Mouse (Mus musculus): ENCODE results near the gene Apol7e. TPM values are rescaled to one million over a fixed set of nuclear protein-coding genes. Genes with fewer than 3 reads are reported as not detected.
A peak's percentile ranks its signal among the peaks of the same experiment; 100 is the strongest.

Gene Apol7e
- polyA plus RNA-seq, 1 experiment = 0.17 TPM

DNA sequence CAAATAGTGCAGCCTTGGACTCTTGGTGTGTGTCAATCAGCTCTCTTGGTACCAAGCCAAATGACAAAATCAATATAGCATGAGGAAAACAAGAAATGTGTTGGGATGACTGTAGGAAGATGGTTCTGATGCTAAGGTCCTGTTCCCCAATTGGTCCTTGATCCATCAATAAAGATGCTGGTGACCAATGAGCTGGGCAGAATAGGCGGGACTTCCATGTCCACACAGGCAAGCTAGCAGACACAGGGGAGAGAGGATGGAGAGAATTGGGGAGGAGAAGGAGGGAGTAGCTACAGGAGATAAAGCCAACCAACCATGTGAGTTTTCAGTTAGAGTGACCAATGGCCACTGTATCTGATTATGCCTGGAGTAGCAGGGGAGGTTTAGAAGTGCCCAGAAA is 47.7 kb downstream of the Apol7e start:
- TF ChIP-seq CTCF (IDR thresholded peaks at IDR 0.05; ENCODE audit: extremely low read depth, insufficient read depth, low read length) (no peak), POLR2A (IDR thresholded peaks at IDR 0.05; ENCODE audit: extremely low read depth, insufficient read depth, low read length) (no peak)
- no peak overlapping the region for H3K27ac ChIP-seq (ENCODE audit: insufficient read depth, low read length)
- H3K4me1 ChIP-seq (ENCODE audit: control insufficient read depth, insufficient read depth, low read length) = no peaks in the 10 kb centered on the region
- no peak overlapping the region for H3K4me3 ChIP-seq (ENCODE audit: insufficient read depth, low read length)

DNA sequence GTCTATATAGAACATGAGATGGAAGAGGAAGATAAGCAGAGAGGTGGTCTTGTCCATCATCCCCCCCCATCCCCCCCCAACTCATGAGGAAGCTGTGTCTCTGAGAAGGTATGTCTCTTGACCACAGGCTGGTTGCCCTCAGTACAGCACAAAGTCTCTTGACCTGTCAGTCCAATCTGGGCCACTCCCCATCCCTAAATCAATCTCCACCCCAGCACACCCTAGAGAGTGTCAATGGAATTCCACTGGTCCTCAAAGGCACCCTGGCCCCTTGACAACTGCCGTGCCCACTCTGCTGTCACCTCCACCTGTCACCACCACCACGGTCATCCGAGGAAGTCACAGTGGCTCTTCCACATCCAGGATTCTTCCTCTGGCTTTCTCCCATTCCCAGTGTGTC is 49.8 kb downstream of the Apol7e start:
- Histone ChIP-seq H3K27ac (ENCODE audit: insufficient read depth, low read length) (no peak overlapping the region), H3K4me1 (ENCODE audit: control insufficient read depth, insufficient read depth, low read length) (no peaks in the 10 kb centered on the region), H3K4me3 (ENCODE audit: insufficient read depth, low read length) (no peak overlapping the region)
- TF ChIP-seq CTCF (IDR thresholded peaks at IDR 0.05; ENCODE audit: extremely low read depth, insufficient read depth, low read length) (no peak), POLR2A (IDR thresholded peaks at IDR 0.05; ENCODE audit: extremely low read depth, insufficient read depth, low read length) (no peak)

DNA sequence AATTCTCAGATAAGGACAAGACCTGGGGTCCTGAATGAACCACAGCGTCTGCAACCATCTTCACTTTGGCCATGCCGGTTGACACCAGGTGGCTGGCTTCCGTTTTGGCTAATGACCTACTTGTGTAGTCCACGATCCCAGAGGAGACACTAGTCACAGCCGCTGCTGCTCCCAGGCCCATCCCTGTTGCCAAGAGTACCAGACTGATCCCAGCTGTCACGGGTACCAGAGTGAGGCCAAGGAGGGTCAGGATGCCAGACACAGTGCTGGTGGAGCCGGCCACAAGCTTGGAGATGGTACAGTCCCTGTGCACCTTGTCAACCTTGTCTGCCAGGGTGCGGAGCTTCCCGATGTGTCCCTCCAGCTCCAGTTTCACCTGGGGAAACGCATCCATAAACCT is 51.1 kb downstream of the Apol7e start:
- Histone ChIP-seq H3K4me1 (ENCODE audit: control insufficient read depth, insufficient read depth, low read length) (no peaks in the 10 kb centered on the region), H3K4me3 (ENCODE audit: insufficient read depth, low read length) (no peak overlapping the region), H3K27ac (ENCODE audit: insufficient read depth, low read length) (no peak overlapping the region)
- no peak for TF ChIP-seq CTCF (IDR thresholded peaks at IDR 0.05; ENCODE audit: extremely low read depth, insufficient read depth, low read length)
- no peak for TF ChIP-seq POLR2A (IDR thresholded peaks at IDR 0.05; ENCODE audit: extremely low read depth, insufficient read depth, low read length)

DNA sequence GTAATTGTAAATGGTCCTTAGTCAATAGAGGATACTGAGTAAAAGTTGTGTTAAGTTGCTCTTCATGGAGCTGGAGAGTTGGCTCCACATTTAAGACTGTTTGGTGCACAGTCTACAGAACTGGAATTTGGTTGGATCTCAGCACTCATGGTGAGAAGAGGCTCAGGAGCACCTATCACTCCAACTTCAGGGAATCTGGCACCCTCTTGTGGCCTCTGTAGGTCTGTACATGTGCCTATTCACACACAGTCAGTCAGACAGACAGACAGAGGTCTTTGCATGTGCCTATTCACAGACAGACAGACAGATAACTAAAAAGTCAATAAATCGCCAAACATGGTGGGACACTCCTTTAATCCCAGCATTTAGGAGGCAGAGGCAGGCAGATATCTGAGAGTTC is 51.8 kb downstream of the Apol7e start:
- Histone ChIP-seq H3K4me1 (ENCODE audit: control insufficient read depth, insufficient read depth, low read length) (no peaks in the 10 kb centered on the region), H3K4me3 (ENCODE audit: insufficient read depth, low read length) (no peak overlapping the region), H3K27ac (ENCODE audit: insufficient read depth, low read length) (no peak overlapping the region)
- TF ChIP-seq CTCF (IDR thresholded peaks at IDR 0.05; ENCODE audit: extremely low read depth, insufficient read depth, low read length) = peak; percentile 77
- no peak for TF ChIP-seq POLR2A (IDR thresholded peaks at IDR 0.05; ENCODE audit: extremely low read depth, insufficient read depth, low read length)

DNA sequence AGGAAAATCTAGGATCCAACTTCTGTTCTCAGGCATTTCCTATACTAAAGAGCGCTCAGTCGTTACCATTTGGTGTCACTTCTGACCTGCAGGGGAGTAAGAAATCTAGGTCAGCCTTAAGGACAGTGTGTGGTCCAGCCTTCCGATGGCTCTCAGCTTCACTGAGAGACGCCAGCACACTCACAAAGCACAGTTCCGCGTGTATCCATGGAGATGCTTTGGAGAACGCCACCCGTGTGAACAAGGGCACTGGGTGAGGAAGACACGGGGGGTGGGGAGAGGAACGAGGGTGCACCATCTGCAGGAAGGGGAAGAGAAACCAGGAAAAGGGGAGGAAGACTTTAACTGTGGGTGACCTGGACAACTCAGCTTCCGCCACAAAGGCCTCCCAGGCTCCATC is 53.8 kb downstream of the Apol7e start:
- no peak overlapping the region for H3K27ac ChIP-seq (ENCODE audit: insufficient read depth, low read length)
- H3K4me1 ChIP-seq (ENCODE audit: control insufficient read depth, insufficient read depth, low read length) = no peaks in the 10 kb centered on the region
- H3K4me3 ChIP-seq (ENCODE audit: insufficient read depth, low read length) = no peak overlapping the region
- TF ChIP-seq POLR2A (IDR thresholded peaks at IDR 0.05; ENCODE audit: extremely low read depth, insufficient read depth, low read length) (no peak), CTCF (IDR thresholded peaks at IDR 0.05; ENCODE audit: extremely low read depth, insufficient read depth, low read length) (no peak)

DNA sequence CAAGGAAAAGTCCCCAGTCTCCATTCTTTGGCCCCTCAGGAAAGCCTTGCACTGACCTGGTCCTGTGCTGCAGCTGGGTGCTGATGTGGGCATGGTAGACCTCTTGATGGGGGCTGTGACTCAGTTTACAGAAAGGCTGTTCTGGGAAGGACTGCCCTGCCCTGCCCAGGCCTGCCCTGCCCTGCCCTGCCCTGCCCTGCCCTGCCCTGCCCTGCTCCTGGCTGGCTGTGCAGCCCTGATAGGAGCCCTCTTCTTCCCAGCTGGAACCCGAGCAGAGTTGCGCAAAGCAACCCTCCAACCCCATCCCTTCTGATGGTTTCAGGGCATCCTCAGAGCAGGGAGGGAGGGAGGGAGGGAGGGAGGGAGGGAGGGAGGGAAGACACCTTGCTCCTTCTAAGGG is 56.5 kb downstream of the Apol7e start:
- no peak overlapping the region for H3K27ac ChIP-seq (ENCODE audit: insufficient read depth, low read length)
- H3K4me3 ChIP-seq (ENCODE audit: insufficient read depth, low read length) = no peak overlapping the region
- TF ChIP-seq POLR2A (IDR thresholded peaks at IDR 0.05; ENCODE audit: extremely low read depth, insufficient read depth, low read length) (no peak), CTCF (IDR thresholded peaks at IDR 0.05; ENCODE audit: extremely low read depth, insufficient read depth, low read length) (no peak)
- H3K4me1 ChIP-seq (ENCODE audit: control insufficient read depth, insufficient read depth, low read length) = no peaks in the 10 kb centered on the region

DNA sequence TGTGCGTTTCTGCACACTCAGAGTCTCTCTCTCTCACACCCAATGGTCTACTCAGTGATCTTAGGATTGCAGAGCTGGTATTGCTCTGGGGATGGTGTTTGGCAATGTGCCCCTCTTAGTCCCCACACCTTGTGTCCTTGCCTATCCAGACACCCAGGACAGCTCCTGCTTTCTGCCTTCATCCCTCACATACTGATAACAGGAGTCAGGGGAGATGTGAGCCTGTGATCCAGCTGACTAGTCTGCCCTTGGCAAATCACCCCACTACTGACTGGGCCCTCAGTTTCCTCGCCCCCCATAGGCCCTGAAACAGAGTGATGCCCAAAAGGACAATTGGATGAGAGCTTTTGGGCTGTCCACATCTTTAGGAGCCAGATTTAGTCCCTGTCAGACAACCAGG is 57.4 kb downstream of the Apol7e start:
- Histone ChIP-seq H3K4me1 (ENCODE audit: control insufficient read depth, insufficient read depth, low read length) (no peaks in the 10 kb centered on the region), H3K4me3 (ENCODE audit: insufficient read depth, low read length) (0 out of 2 replicates have a peak overlapping the region, but pooled peaks have one; percentile 7), H3K27ac (ENCODE audit: insufficient read depth, low read length) (no peak overlapping the region)
- TF ChIP-seq CTCF (IDR thresholded peaks at IDR 0.05; ENCODE audit: extremely low read depth, insufficient read depth, low read length) = no peak
- TF ChIP-seq POLR2A (IDR thresholded peaks at IDR 0.05; ENCODE audit: extremely low read depth, insufficient read depth, low read length) = no peak

DNA sequence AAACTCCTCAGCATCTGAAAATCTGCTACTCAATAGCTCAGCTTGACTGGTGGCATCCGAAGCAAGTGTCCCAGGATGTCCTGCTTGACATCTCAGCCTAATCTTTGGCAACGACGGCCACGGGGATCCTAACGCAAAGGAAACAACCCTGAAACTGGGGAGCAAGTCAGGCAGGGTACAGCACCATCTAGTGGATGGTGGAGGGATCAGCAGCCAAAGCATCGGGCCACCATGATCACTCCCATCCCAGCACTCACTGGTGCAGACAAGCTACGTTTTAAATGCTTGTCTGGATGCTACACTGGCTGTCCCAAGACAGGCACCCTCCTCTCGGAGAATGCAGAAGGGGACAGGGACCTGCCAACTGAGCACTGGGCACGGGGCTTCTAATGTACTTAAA is 58.2 kb downstream of the Apol7e start, which contains the start of gene Apol8:
Gene Apol8 (minus strand): TSS at position 156 of the 400 bp plus-strand sequence.
- H3K27ac ChIP-seq (ENCODE audit: insufficient read depth, low read length) = no peak within 1 kb of the TSS
- H3K4me3 ChIP-seq (ENCODE audit: insufficient read depth, low read length) = peak within 1 kb of the TSS; percentile 7; the same call in 1 of the 2 replicates
- TF ChIP-seq CTCF (IDR thresholded peaks at IDR 0.05; ENCODE audit: extremely low read depth, insufficient read depth, low read length) (peak; percentile 88), POLR2A (IDR thresholded peaks at IDR 0.05; ENCODE audit: extremely low read depth, insufficient read depth, low read length) (no peak)
- H3K4me1 ChIP-seq (ENCODE audit: control insufficient read depth, insufficient read depth, low read length) = no peaks in the 10 kb centered on the region

DNA sequence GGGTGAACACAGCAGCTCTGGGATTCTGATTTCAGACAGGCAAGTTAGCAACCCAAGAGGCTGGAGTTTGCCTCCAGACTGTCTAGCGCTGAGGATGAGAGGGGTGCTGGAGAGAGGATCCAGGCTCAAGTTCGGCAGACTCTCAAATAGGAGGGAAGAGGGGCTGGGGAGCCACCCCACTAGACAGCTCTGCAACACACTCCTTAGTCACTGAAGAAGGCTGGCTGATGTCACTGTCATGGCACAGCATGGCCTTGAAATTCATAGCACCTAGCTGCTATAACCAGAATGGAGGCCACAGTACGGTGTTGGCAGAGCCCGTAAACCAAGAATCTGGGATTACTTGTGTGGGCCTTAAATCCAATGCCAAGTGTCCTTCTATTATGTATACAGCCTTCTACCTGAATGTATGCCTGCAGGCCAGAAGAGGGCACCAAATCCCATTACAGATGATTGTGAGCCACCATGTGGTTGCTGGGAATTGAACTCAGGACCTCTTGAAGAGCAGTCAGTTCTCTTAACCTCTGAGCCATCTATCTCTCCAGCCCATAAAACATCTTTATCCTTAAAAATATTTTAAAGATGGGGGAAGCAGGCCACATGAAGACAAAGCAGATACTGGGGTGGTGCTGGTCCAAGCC is 59.0 kb downstream of the Apol7e start:
- no peak overlapping the region for H3K4me3 ChIP-seq (ENCODE audit: insufficient read depth, low read length)
- TF ChIP-seq POLR2A (IDR thresholded peaks at IDR 0.05; ENCODE audit: extremely low read depth, insufficient read depth, low read length) (no peak), CTCF (IDR thresholded peaks at IDR 0.05; ENCODE audit: extremely low read depth, insufficient read depth, low read length) (no peak)
- no peak overlapping the region for H3K27ac ChIP-seq (ENCODE audit: insufficient read depth, low read length)
- H3K4me1 ChIP-seq (ENCODE audit: control insufficient read depth, insufficient read depth, low read length) = no peaks in the 10 kb centered on the region

DNA sequence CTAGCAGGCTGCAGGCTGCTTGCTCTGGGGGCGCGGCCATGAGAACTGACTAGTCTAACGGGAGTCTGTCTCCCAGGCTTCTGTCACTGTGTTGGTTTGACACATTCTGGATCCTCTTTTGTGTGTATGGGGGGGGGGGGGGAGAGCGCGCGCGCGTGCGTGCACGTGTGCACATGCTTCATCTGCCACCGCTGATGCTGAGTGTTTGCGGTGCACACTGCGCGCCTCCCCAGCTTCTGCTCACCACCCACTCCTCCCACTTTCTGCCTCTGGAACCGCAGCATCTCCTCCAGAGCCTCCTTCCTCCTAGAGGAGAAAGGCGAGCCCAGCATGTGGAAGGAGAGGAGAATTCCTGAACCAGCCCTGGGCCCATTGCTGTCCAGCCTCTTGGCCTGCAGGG is 61.4 kb downstream of the Apol7e start:
- Histone ChIP-seq H3K4me3 (ENCODE audit: insufficient read depth, low read length) (no peak overlapping the region), H3K27ac (ENCODE audit: insufficient read depth, low read length) (no peak overlapping the region)
- no peak for TF ChIP-seq CTCF (IDR thresholded peaks at IDR 0.05; ENCODE audit: extremely low read depth, insufficient read depth, low read length)
- TF ChIP-seq POLR2A (IDR thresholded peaks at IDR 0.05; ENCODE audit: extremely low read depth, insufficient read depth, low read length) = no peak

More for the DNA sequence above, 61.4 kb downstream of the Apol7e start:
- no peaks in the 10 kb centered on the region for H3K4me1 ChIP-seq (ENCODE audit: control insufficient read depth, insufficient read depth, low read length)
